Mouse (Mus musculus): ENCODE measurements around the gene Dennd6a. TPM values are rescaled to one million over a fixed set of nuclear protein-coding genes. Genes with fewer than 3 reads are reported as not detected.

The Dennd6a gene
- polyA plus RNA-seq (2017; shearing (Covaris generic)), result 4.9 TPM

GRCm38 (mm10) chr14:26573556-26573955 lies at the start of gene Dennd6a:
Dennd6a (plus strand) TSS chr14:26573856.

GRCm38 (mm10) chr14:26534757-26535479 lies 38.7 kb upstream of the Dennd6a start, which contains the start of gene Slmap:
Slmap (minus strand) TSS chr14:26534931.

DNA sequence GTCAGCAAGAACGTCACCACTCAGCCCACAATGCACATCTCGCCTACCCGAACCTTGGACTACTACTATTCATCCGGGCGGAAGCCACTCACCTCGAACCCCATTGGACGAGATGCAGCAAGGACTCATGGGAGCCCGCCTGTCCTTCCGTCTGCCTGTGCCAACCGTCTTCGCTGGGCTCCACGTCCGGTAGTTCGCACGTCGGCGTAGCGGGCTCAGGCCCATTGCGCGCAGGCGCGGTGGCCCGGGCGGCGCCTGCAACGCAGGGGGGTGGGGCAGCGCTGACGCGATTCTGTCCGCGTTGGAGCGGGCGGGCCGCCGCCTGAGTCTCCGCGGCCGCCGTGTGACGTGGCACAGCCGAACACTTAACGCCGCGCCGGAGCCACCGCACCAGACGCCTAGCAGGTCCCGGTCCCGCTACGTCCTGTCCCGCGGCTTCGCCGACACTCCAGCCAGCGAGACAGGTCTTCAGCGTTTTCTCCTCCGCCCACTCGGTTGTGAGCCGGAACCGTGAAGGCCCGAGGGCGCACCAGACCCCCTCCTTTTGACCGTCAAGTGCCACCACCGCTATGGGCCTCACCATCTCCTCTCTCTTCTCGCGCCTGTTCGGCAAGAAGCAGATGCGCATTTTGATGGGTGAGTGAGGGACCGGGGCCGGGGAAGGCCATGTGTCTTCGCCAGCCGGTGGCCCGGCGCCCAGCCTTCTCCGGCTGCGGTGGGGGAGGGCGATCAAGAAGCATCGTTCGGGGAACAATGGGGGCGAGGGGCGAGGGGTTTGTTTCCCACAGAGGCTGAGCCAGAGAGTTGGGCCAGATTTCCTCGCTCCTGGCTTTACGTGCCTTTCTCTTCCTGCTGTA lies 64.4 kb downstream of the Dennd6a start, which contains the start of gene Arf4:
TSS of gene Arf4 (plus strand) at position 224 of the 857 bp plus-strand sequence.

GRCm38 (mm10) chr14:26669292-26670073 lies 95.8 kb downstream of the Dennd6a start, which contains the start of gene Pde12:
Pde12 (minus strand) TSS chr14:26669883.

Other genes starting within 250 kb of the Dennd6a start
- 10.4 TPM for gene Slmap, start 38.9 kb upstream of the Dennd6a start, polyA plus RNA-seq (2017; shearing (Covaris generic))
- 224 TPM for gene Arf4, start 64.2 kb downstream of the Dennd6a start, polyA plus RNA-seq (2017; shearing (Covaris generic))
- gene Pde12, start 96.0 kb downstream of the Dennd6a start, polyA plus RNA-seq (2017; shearing (Covaris generic)), result 4.6 TPM
- gene Dnah12, start 119.4 kb downstream of the Dennd6a start, polyA plus RNA-seq (2017; shearing (Covaris generic)), result 0.07 TPM

Measured in CD4-positive, CD25-positive, alpha-beta regulatory T cell, adult 9 weeks (primary cell).